Comparison of ENCODE assay signal across 8 mouse cellular contexts in genomic region chr13:56613366-56613998, GRCm38 (mm10). TPM values are rescaled to one million over a fixed set of nuclear protein-coding genes. Genes with fewer than 3 reads are reported as not detected.
DNase-seq lines count a peak whose midpoint lies in the region; ATAC-seq and TF ChIP-seq lines count a peak whose summit lies in the region.

No protein-coding gene starts in this region.

- peak; percentile 87 for ATAC-seq in forebrain, postnatal 0 days
- ATAC-seq in hematopoietic stem cell, adult 5-6 weeks (replicated peaks in 1 of 2; ENCODE audit: insufficient read depth in 1 of 2, low FRiP score in 2 of 2, low TSS enrichment in 1 of 2, low read depth in 1 of 2, poor library complexity in 2 of 2, severe bottlenecking in 2 of 2), result peak; percentile 18 to 30; a peak in 1 of 4 replicates
- ATAC-seq in neutrophil, adult 5-6 weeks (ENCODE audit: extremely low read depth, insufficient number of reproducible peaks, low FRiP score, poor library complexity, severe bottlenecking), result peak; percentile 24; the same call in 1 of the 2 replicates
- no peak for ATAC-seq in midbrain, embryonic 13.5 days

- H3K36me3 ChIP-seq in forebrain, postnatal 0 days (ENCODE audit: insufficient read depth), result no peaks in the 10 kb centered on the region
- no peaks in the 10 kb centered on the region for H3K36me3 ChIP-seq in midbrain, embryonic 13.5 days

- H3K4me1 ChIP-seq in bone marrow, adult 2 months (ENCODE audit: control insufficient read depth, insufficient read depth, low read length), result peaks cover 14% of the 10 kb centered on the region
- 0 out of 2 replicates have a peak, but pooled peaks cover 5% of the 10 kb centered on the region for H3K4me1 ChIP-seq in forebrain, postnatal 0 days (ENCODE audit: insufficient read depth)
- peaks cover 25% of the 10 kb centered on the region for H3K4me1 ChIP-seq in midbrain, embryonic 13.5 days (replicated peaks)

- no peak for TF ChIP-seq POLR2A in bone marrow, adult 2 months (IDR thresholded peaks at IDR 0.05; ENCODE audit: borderline replicate concordance, control insufficient read depth, low read depth, low read length)

- no peaks in the 10 kb centered on the region for H3K9me3 ChIP-seq in forebrain, postnatal 0 days (ENCODE audit: low read length)
- H3K9me3 ChIP-seq in midbrain, embryonic 13.5 days, result no peaks in the 10 kb centered on the region

- H3K4me2 ChIP-seq in forebrain, postnatal 0 days (ENCODE audit: low read depth), result no peak overlapping the region
- H3K4me2 ChIP-seq in midbrain, embryonic 13.5 days (replicated peaks), result no peak overlapping the region

- TF ChIP-seq CTCF in bone marrow, adult 2 months (IDR thresholded peaks at IDR 0.05; ENCODE audit: control insufficient read depth, insufficient read depth, low read length), result no peak
- no peak for TF ChIP-seq CTCF in forebrain, postnatal 0 days (IDR thresholded peaks at IDR 0.05; ENCODE audit: low read depth)

- WGBS in bone marrow, adult 2 months, result 3% methylated on average over 9 of the region's 9 CpGs
- 53% methylated on average over 9 of the region's 9 CpGs for WGBS in forebrain, postnatal 0 days
- 71% methylated on average over 9 of the region's 9 CpGs for WGBS in midbrain, embryonic 13.5 days

- H3K27me3 ChIP-seq in forebrain, postnatal 0 days (ENCODE audit: insufficient read depth, low read length), result peaks cover 9% of the 10 kb centered on the region
- peaks cover 63% of the 10 kb centered on the region for H3K27me3 ChIP-seq in midbrain, embryonic 13.5 days

- H3K27ac ChIP-seq in bone marrow, adult 2 months (ENCODE audit: control insufficient read depth, insufficient read depth, low read depth, low read length, poor library complexity), result peak overlapping the region; percentile 81
- no peak overlapping the region for H3K27ac ChIP-seq in forebrain, postnatal 0 days (ENCODE audit: low read depth, low read length)
- H3K27ac ChIP-seq in midbrain, embryonic 13.5 days, result no peak overlapping the region

- peak; percentile 42 for DNase-seq in kidney, postnatal 14 days
- DNase-seq in kidney, adult 11 months, result no peak
- peak; percentile 66 for DNase-seq in forebrain, postnatal 0 days
- DNase-seq in cerebellum, adult 8-10 months, result no peak

- no peak overlapping the region for H3K9ac ChIP-seq in forebrain, postnatal 0 days
- H3K9ac ChIP-seq in midbrain, embryonic 13.5 days (replicated peaks), result no peak overlapping the region

- peak overlapping the region; percentile 41 for H3K4me3 ChIP-seq in bone marrow, adult 2 months (replicated peaks; ENCODE audit: control insufficient read depth, low read depth, low read length)
- no peak overlapping the region for H3K4me3 ChIP-seq in forebrain, postnatal 0 days (ENCODE audit: low read depth, low read length)
- no peak overlapping the region for H3K4me3 ChIP-seq in midbrain, embryonic 13.5 days (replicated peaks)

RNA-seq across cellular contexts. Expression of gene Tgfbi, which starts 4.2 kb away (rescaled TPM):
- 18.7 and 49.4 TPM in 2 replicates for polyA plus RNA-seq in bone marrow, adult 2 months (2011; ENCODE audit: insufficient read depth, insufficient read length, low replicate concordance, missing spikeins)
- 4.3 and 4.8 TPM in 2 replicates for total RNA-seq in forebrain, postnatal 0 days (2014; rRNA removed)
- polyA plus RNA-seq in forebrain, postnatal 0 days (2015; fragmentation: Nextera tagmentation; extraction: Ambion mirVana), result 4.9 and 5.3 TPM in 2 replicates
- 17.4 and 25.6 TPM in 2 replicates for total RNA-seq in hematopoietic stem cell, adult 5-6 weeks (2017)
- total RNA-seq in neutrophil, adult 5-6 weeks (2017), result 473 and 475 TPM in 2 replicates
- polyA plus RNA-seq in midbrain, embryonic 13.5 days (2015; fragmentation: Nextera tagmentation; extraction: Ambion mirVana), result 4.0 and 4.8 TPM in 2 replicates

Comparison
In these comparisons a context has a peak if more than half of its experiments do, and no peak if none do; other contexts are left out.
1. DNase-seq: peak in kidney, postnatal 14 days (single experiment) and forebrain, postnatal 0 days (single experiment); none in kidney, adult 11 months (single experiment) and cerebellum, adult 8-10 months (single experiment).
2. RNA of gene Tgfbi, which starts 4.2 kb away (total RNA-seq): 473 to 475 TPM in neutrophil, adult 5-6 weeks; 17.4 to 25.6 TPM in hematopoietic stem cell, adult 5-6 weeks and 4.3 to 4.8 TPM in forebrain, postnatal 0 days; every median in the first group is over 10 times any median in the second.